Mouse (Mus musculus) bone marrow, adult 2 months (tissue): ENCODE results near the gene Efhd1.

Source experiments
- CTCF ChIP-seq: fragments of 200-500 bp; IDR thresholded peaks from 2 replicates; pipeline ENCODE4 v1.5.1; 2011; ENCODE audit warnings: low read length, control low read depth; ENCODE audit not compliant: control insufficient read depth, insufficient read depth
- POLR2A ChIP-seq: fragments of 200-500 bp; IDR thresholded peaks from 2 replicates; pipeline ENCODE4 v1.6.1; 2011; ENCODE audit warnings: low read depth, mild to moderate bottlenecking, control low read depth, low read length, borderline replicate concordance; ENCODE audit not compliant: control insufficient read depth

GRCm38 (mm10) chr1:87322778-87323177, 58.6 kb downstream of the Efhd1 start:
- TF ChIP-seq POLR2A, result no peak
- TF ChIP-seq CTCF, result no peak
